Mouse (Mus musculus): ENCODE data around the gene Ugt1a7c. TPM values are rescaled to one million over a fixed set of nuclear protein-coding genes. Genes with fewer than 3 reads are reported as not detected.
"Not testable (repeated sequence)": the region's sequence is repeated elsewhere in the genome, so short reads cannot be mapped to it uniquely, and the experiment has no call there.

Ugt1a7c gene
- polyA plus RNA-seq, 1 experiment from 2014 or later, result 0.39 TPM

DNA sequence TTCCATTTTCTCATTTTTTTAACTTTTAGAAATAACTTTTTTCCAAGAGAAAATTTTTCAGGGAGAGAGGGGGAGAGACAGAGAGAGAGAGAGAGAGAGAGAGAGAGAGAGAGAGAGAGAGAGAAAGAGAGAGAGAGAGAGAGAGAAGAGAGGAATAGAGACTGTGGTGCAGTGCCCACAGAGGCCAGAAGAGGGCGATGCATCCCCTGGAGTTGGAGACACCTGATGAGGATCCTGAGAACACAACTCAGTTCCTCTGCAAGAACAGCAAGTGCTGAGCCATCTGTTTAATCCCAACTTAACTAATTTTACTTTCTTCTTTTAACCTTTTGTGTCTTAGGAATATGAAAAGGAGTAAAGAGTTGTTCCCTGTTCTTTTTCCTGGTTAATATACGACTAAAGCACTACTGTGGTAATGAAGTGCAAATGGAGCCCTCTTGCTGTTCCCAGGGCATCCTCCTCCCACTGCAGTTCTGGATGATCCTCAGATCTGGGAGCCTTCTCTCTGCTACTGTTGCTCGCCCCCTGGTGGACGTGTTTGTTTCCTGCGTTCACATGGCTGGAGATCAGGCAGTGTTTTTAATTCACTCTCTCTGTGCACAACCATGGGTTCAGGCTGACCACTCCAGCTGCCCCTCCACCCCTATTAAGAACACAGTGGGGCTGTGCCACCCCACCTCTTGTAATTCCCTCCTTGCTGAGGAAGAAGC lies 49.3 kb downstream of the Ugt1a7c start:
- not testable (repeated sequence) for ATAC-seq (replicated peaks; ENCODE audit: insufficient number of reproducible peaks, low FRiP score, low TSS enrichment); H3K9me3 ChIP-seq (replicated peaks; ENCODE audit: control insufficient read depth, low read length); H3K4me3 ChIP-seq (ENCODE audit: low read depth, low read length); H3K4me2 ChIP-seq; H3K27me3 ChIP-seq (ENCODE audit: control insufficient read depth, insufficient read depth, low read length); H3K36me3 ChIP-seq (ENCODE audit: control insufficient read depth, insufficient read depth, low read length); H3K4me1 ChIP-seq (ENCODE audit: control insufficient read depth, insufficient read depth, low read length); H3K27ac ChIP-seq (ENCODE audit: low read depth, low read length); H3K9ac ChIP-seq (ENCODE audit: low read depth, low read length)
- 4% methylated on average over 4 of the region's 5 CpGs for WGBS (ENCODE audit: insufficient replicate concordance)

DNA sequence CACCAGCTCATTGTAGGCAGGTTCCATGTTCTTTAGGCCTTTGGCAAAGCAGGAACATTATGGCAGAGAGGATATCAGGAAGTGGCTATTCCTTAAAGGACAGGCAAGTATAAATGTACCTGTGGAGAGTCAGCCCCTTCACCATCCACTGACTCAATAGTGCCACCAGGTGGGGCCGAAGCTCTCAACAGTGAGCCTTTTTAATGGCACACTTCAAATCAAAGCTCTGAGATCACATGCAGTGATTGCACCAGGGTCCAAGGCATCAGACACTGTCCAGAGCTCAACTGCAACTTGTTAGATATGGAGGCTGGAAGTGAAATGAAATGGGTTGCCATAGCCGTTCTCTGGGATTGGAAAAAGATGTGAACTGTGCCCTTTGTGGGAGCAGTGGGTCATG lies 50.4 kb downstream of the Ugt1a7c start:
- not testable (repeated sequence) for H3K4me2 ChIP-seq; H3K4me3 ChIP-seq (ENCODE audit: low read depth, low read length); H3K36me3 ChIP-seq (ENCODE audit: control insufficient read depth, insufficient read depth, low read length); H3K4me1 ChIP-seq (ENCODE audit: control insufficient read depth, insufficient read depth, low read length); H3K9ac ChIP-seq (ENCODE audit: low read depth, low read length); H3K27ac ChIP-seq (ENCODE audit: low read depth, low read length); ATAC-seq (replicated peaks; ENCODE audit: insufficient number of reproducible peaks, low FRiP score, low TSS enrichment); H3K9me3 ChIP-seq (replicated peaks; ENCODE audit: control insufficient read depth, low read length); H3K27me3 ChIP-seq (ENCODE audit: control insufficient read depth, insufficient read depth, low read length)
- WGBS (ENCODE audit: insufficient replicate concordance), result 61% methylated on average over 2 of the region's 2 CpGs

DNA sequence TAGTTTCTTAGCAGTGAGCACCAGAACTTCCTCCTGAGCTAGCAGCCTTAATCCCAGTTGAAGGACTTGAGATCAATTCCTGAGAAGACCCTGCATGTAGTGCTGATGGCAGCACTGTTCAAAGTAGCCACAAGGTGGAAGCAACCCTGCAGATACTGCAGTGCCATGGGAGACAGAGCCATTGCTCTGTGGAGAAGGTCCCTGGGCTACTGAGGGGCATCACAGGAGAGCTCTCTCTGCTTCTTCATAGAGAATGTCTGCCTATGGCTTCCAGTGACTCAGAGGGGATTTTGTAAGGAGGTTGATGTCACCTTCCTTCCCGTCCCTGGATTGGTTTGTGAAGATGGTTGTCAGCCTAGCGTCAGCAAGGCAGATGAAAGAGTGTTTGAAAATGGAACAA lies 55.3 kb downstream of the Ugt1a7c start:
- H3K27me3 ChIP-seq (ENCODE audit: control insufficient read depth, insufficient read depth, low read length); ATAC-seq (replicated peaks; ENCODE audit: insufficient number of reproducible peaks, low FRiP score, low TSS enrichment); H3K9me3 ChIP-seq (replicated peaks; ENCODE audit: control insufficient read depth, low read length); H3K4me3 ChIP-seq (ENCODE audit: low read depth, low read length); H3K27ac ChIP-seq (ENCODE audit: low read depth, low read length); H3K9ac ChIP-seq (ENCODE audit: low read depth, low read length); H3K4me1 ChIP-seq (ENCODE audit: control insufficient read depth, insufficient read depth, low read length); H3K36me3 ChIP-seq (ENCODE audit: control insufficient read depth, insufficient read depth, low read length); H3K4me2 ChIP-seq: not testable (repeated sequence)
- WGBS (ENCODE audit: insufficient replicate concordance), result 62% methylated on average over 2 of the region's 2 CpGs

GRCm38 (mm10) chr1:88158430-88158829 lies 63.6 kb downstream of the Ugt1a7c start:
- H3K27me3 ChIP-seq (ENCODE audit: control insufficient read depth, insufficient read depth, low read length), result no peaks in the 10 kb centered on the region
- no peak overlapping the region for H3K9ac ChIP-seq (ENCODE audit: low read depth, low read length)
- H3K4me2 ChIP-seq, result no peak overlapping the region
- no peaks in the 10 kb centered on the region for H3K4me1 ChIP-seq (ENCODE audit: control insufficient read depth, insufficient read depth, low read length)
- no peaks in the 10 kb centered on the region for H3K9me3 ChIP-seq (replicated peaks; ENCODE audit: control insufficient read depth, low read length)
- H3K36me3 ChIP-seq (ENCODE audit: control insufficient read depth, insufficient read depth, low read length), result no peaks in the 10 kb centered on the region
- H3K4me3 ChIP-seq (ENCODE audit: low read depth, low read length), result no peak overlapping the region
- 81% methylated on average over 2 of the region's 2 CpGs for WGBS (ENCODE audit: insufficient replicate concordance)
- no peak for ATAC-seq (replicated peaks; ENCODE audit: insufficient number of reproducible peaks, low FRiP score, low TSS enrichment)
- no peak overlapping the region for H3K27ac ChIP-seq (ENCODE audit: low read depth, low read length)

GRCm38 (mm10) chr1:88165711-88166110 lies 70.8 kb downstream of the Ugt1a7c start, which contains the start of gene Ugt1a5:
Gene Ugt1a5, plus strand, starts transcription at chr1:88166012.
- H3K4me3 ChIP-seq (ENCODE audit: low read depth, low read length), result no peak within 1 kb of the TSS
- H3K9me3 ChIP-seq (replicated peaks; ENCODE audit: control insufficient read depth, low read length), result no peaks in the 10 kb centered on the region
- H3K27ac ChIP-seq (ENCODE audit: low read depth, low read length), result no peak within 1 kb of the TSS
- H3K4me1 ChIP-seq (ENCODE audit: control insufficient read depth, insufficient read depth, low read length), result no peaks in the 10 kb centered on the region
- H3K36me3 ChIP-seq (ENCODE audit: control insufficient read depth, insufficient read depth, low read length), result no peaks in the 10 kb centered on the region
- no peak within 1 kb of the TSS for H3K9ac ChIP-seq (ENCODE audit: low read depth, low read length)
- H3K4me2 ChIP-seq, result no peak within 1 kb of the TSS
- H3K27me3 ChIP-seq (ENCODE audit: control insufficient read depth, insufficient read depth, low read length), result no peaks in the 10 kb centered on the region
- 74% methylated on average over 5 of the region's 5 CpGs for WGBS (ENCODE audit: insufficient replicate concordance)
- ATAC-seq (replicated peaks; ENCODE audit: insufficient number of reproducible peaks, low FRiP score, low TSS enrichment), result no peak

DNA sequence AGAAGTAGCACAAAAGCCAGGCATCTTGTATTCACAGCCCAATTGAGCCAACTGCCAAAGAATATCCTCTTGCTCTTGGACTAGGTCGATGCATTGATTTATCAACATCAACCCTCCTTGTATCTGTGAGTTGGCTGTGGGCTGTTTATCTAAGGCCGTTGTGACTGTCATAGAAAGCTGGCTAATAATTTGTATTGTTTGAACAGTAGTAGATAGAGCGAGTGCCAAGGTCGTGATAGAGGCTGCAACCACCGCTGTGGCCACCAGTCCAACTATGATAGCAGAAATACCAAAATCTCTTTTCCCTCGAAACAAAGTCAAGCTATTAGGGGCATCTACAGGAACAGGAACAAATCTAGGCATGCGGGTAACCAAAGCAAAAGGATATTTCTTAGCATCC lies 77.3 kb downstream of the Ugt1a7c start:
- H3K4me3 ChIP-seq (ENCODE audit: low read depth, low read length); H3K4me1 ChIP-seq (ENCODE audit: control insufficient read depth, insufficient read depth, low read length); H3K4me2 ChIP-seq; H3K27ac ChIP-seq (ENCODE audit: low read depth, low read length); H3K9ac ChIP-seq (ENCODE audit: low read depth, low read length); H3K36me3 ChIP-seq (ENCODE audit: control insufficient read depth, insufficient read depth, low read length); H3K27me3 ChIP-seq (ENCODE audit: control insufficient read depth, insufficient read depth, low read length); H3K9me3 ChIP-seq (replicated peaks; ENCODE audit: control insufficient read depth, low read length); ATAC-seq (replicated peaks; ENCODE audit: insufficient number of reproducible peaks, low FRiP score, low TSS enrichment): not testable (repeated sequence)
- WGBS (ENCODE audit: insufficient replicate concordance), result 81% methylated on average over 5 of the region's 7 CpGs

- H3K4me2 ChIP-seq, result no peak overlapping the region
- no peak overlapping the region for H3K27ac ChIP-seq (ENCODE audit: low read depth, low read length)
- H3K9ac ChIP-seq (ENCODE audit: low read depth, low read length), result no peak overlapping the region
- no peaks in the 10 kb centered on the region for H3K27me3 ChIP-seq (ENCODE audit: control insufficient read depth, insufficient read depth, low read length)
- 79% methylated on average over 1 of the region's 1 CpGs for WGBS (ENCODE audit: insufficient replicate concordance)
- no peak overlapping the region for H3K4me3 ChIP-seq (ENCODE audit: low read depth, low read length)
- peaks cover 3% of the 10 kb centered on the region; the same call in 1 of the 2 replicates for H3K9me3 ChIP-seq (replicated peaks; ENCODE audit: control insufficient read depth, low read length)
- H3K4me1 ChIP-seq (ENCODE audit: control insufficient read depth, insufficient read depth, low read length), result no peaks in the 10 kb centered on the region
- ATAC-seq (replicated peaks; ENCODE audit: insufficient number of reproducible peaks, low FRiP score, low TSS enrichment), result no peak
- no peaks in the 10 kb centered on the region for H3K36me3 ChIP-seq (ENCODE audit: control insufficient read depth, insufficient read depth, low read length)
Observed at GRCm38 (mm10) chr1:88179657-88180056, 84.8 kb downstream of the Ugt1a7c start.

GRCm38 (mm10) chr1:88186325-88186935 lies 91.6 kb downstream of the Ugt1a7c start:
- no peak for ATAC-seq (replicated peaks; ENCODE audit: insufficient number of reproducible peaks, low FRiP score, low TSS enrichment)
- no peaks in the 10 kb centered on the region for H3K9me3 ChIP-seq (replicated peaks; ENCODE audit: control insufficient read depth, low read length)
- no peak overlapping the region for H3K27ac ChIP-seq (ENCODE audit: low read depth, low read length)
- 78% methylated on average over 5 of the region's 5 CpGs for WGBS (ENCODE audit: insufficient replicate concordance)
- H3K4me2 ChIP-seq, result no peak overlapping the region
- H3K4me3 ChIP-seq (ENCODE audit: low read depth, low read length), result no peak overlapping the region
- H3K36me3 ChIP-seq (ENCODE audit: control insufficient read depth, insufficient read depth, low read length), result no peaks in the 10 kb centered on the region
- H3K9ac ChIP-seq (ENCODE audit: low read depth, low read length), result no peak overlapping the region
- H3K27me3 ChIP-seq (ENCODE audit: control insufficient read depth, insufficient read depth, low read length), result no peaks in the 10 kb centered on the region
- no peaks in the 10 kb centered on the region for H3K4me1 ChIP-seq (ENCODE audit: control insufficient read depth, insufficient read depth, low read length)

- 61% methylated on average over 3 of the region's 3 CpGs for WGBS (ENCODE audit: insufficient replicate concordance)
- no peak for ATAC-seq (replicated peaks; ENCODE audit: insufficient number of reproducible peaks, low FRiP score, low TSS enrichment)
- H3K9ac ChIP-seq (ENCODE audit: low read depth, low read length), result no peak overlapping the region
- no peak overlapping the region for H3K4me2 ChIP-seq
- H3K36me3 ChIP-seq (ENCODE audit: control insufficient read depth, insufficient read depth, low read length), result no peaks in the 10 kb centered on the region
- H3K9me3 ChIP-seq (replicated peaks; ENCODE audit: control insufficient read depth, low read length), result no peaks in the 10 kb centered on the region
- no peak overlapping the region for H3K4me3 ChIP-seq (ENCODE audit: low read depth, low read length)
- no peak overlapping the region for H3K27ac ChIP-seq (ENCODE audit: low read depth, low read length)
- H3K27me3 ChIP-seq (ENCODE audit: control insufficient read depth, insufficient read depth, low read length), result 0 out of 2 replicates have a peak, but pooled peaks cover 2% of the 10 kb centered on the region
- H3K4me1 ChIP-seq (ENCODE audit: control insufficient read depth, insufficient read depth, low read length), result no peaks in the 10 kb centered on the region
Observed at GRCm38 (mm10) chr1:88192136-88192535, 97.3 kb downstream of the Ugt1a7c start.
